Mouse (Mus musculus) hindbrain, embryonic 11.5 days (tissue): ENCODE measurements around the gene Stk32b. TPM values are rescaled to one million over a fixed set of nuclear protein-coding genes. Genes with fewer than 3 reads are reported as not detected.

Source experiments
- ATAC-seq: fragments of 200-750 bp; cut with Nextera tagmentation; 2 replicates; pipeline ENCODE4 v1.8.0; 2017; ENCODE audit warnings: mild to moderate bottlenecking, moderate TSS enrichment, moderate library complexity; ENCODE audit not compliant: low FRiP score
- DNase-seq: peaks from one replicate; pipeline ENCODE4 v3.0.0-alpha.2; 2015; ENCODE audit warnings: low spot score
- H3K27ac ChIP-seq: fragments of 300-500 bp; sonication (generic); 2 replicates; pipeline ENCODE4 v1.5.1; 2014; ENCODE audit warnings: mild to moderate bottlenecking, low read depth, low read length
- H3K27me3 ChIP-seq: fragments of 300-500 bp; sonication (generic); 2 replicates; pipeline ENCODE4 v1.6.1; 2014; ENCODE audit warnings: mild to moderate bottlenecking, low read length, moderate library complexity, mixed read lengths; ENCODE audit not compliant: control insufficient read depth, insufficient read depth
- H3K36me3 ChIP-seq: fragments of 300-500 bp; sonication (generic); 2 replicates; pipeline ENCODE4 v1.6.1; 2014; ENCODE audit warnings: mild to moderate bottlenecking, low read length, moderate library complexity, mixed read lengths; ENCODE audit not compliant: control insufficient read depth, insufficient read depth
- H3K4me1 ChIP-seq: fragments of 300-500 bp; sonication (generic); replicated peaks from 2 replicates; pipeline ENCODE4 v1.6.1; 2014; ENCODE audit warnings: low read length, mixed read lengths; ENCODE audit not compliant: control insufficient read depth, insufficient read depth
- H3K4me2 ChIP-seq: fragments of 300-500 bp; sonication (generic); replicated peaks from 2 replicates; pipeline ENCODE4 v1.6.1; 2014; ENCODE audit warnings: mild to moderate bottlenecking, low read depth, low read length
- H3K4me3 ChIP-seq: fragments of 300-500 bp; sonication (generic); 2 replicates; pipeline ENCODE4 v1.5.1; 2014; ENCODE audit warnings: low read depth, low read length
- H3K9ac ChIP-seq: fragments of 300-500 bp; sonication (generic); 2 replicates; pipeline ENCODE4 v1.6.1; 2014; ENCODE audit warnings: low read depth, low read length
- H3K9me3 ChIP-seq: fragments of 300-500 bp; sonication (generic); 2 replicates; pipeline ENCODE4 v1.6.1; 2016; ENCODE audit warnings: low read length; ENCODE audit not compliant: control insufficient read depth
- WGBS: fragments of 180-500 bp; shearing (Covaris S2); extraction: QIAGEN DNeasy Blood & Tissue Kit; methylation state at CpG from one replicate; pipeline ENCODE4 v1.1.7; 2014; 5-methylcytosine and 5-hydroxymethylcytosine counted together
- polyA plus RNA-seq: library from polyadenylated mRNA; unstranded; fragments of >200 nt; fragmentation: Nextera tagmentation; extraction: Ambion mirVana; gene quantifications from 2 replicates; pipeline ENCODE4 v1.2.1, GENCODE M21; 2014

Gene Stk32b
- polyA plus RNA-seq, 1 experiment from 2014 or later = 6.3 TPM

DNA sequence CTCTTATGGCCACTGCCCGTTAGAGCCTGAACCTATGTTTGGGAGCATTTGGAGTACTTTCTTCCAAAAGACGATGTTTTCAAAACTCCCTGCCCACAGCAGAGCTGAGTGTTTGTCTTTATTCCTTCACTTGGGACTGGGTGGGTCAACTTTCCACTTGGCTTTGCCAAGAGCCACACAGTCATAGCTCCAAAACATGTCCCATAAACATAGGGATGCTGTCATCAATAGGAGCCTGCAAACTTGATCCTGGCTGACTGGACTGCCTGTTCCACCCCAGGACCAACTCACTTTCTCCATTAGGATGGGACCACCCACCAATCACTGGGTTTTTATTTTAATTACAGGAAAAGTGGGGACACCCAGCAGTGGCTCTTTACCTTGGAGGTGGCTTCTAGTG lies 13.8 kb upstream of the Stk32b start:
- ATAC-seq (no peak), DNase-seq (no peak)
- Histone ChIP-seq H3K27me3 (no peaks in the 10 kb centered on the region), H3K9ac (no peak overlapping the region), H3K9me3 (no peaks in the 10 kb centered on the region), H3K4me1 (no peaks in the 10 kb centered on the region), H3K4me3 (no peak overlapping the region), H3K27ac (no peak overlapping the region), H3K36me3 (no peaks in the 10 kb centered on the region), H3K4me2 (no peak overlapping the region)
- WGBS = 89% methylated on average over 2 of the region's 2 CpGs

DNA sequence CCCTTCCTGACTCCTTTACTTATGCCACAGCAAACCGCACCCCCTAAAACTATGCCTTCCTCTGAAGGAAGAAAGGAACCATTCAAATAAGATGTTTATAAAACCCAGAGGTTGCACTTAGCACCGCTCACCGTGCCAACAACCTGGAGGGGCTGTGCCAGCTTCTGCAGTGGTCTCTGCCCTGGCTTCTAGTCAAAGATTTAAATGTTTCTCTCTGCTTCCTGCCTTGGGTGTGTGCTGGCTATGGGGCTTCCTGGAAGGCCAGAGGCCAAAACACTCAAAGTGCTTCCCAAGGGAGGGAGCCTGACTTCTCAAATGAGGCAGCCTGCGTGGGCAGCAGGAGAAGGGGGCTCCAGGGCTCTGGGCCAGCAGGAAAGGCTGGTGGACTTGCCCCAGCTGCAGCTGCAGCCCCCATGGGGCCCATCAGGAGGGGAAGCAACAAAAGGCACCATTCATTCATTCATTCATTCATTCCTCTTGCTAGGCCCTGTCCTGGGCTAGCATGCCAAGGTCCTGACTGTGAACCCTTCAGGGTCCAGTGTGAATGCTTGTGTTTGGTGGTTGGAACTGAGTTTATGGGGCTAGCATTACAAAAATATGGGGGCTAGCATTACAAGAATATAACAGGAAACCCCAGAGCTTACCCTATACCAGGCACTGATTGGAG lies 8.4 kb upstream of the Stk32b start:
- Histone ChIP-seq H3K27me3 (no peaks in the 10 kb centered on the region), H3K4me1 (no peaks in the 10 kb centered on the region), H3K9me3 (no peaks in the 10 kb centered on the region), H3K4me2 (no peak overlapping the region), H3K36me3 (no peaks in the 10 kb centered on the region), H3K9ac (no peak overlapping the region), H3K27ac (no peak overlapping the region), H3K4me3 (no peak overlapping the region)
- ATAC-seq = no peak
- 78% methylated on average over 4 of the region's 4 CpGs for WGBS
- no peak for DNase-seq

GRCm38 (mm10) chr5:37720670-37721069 lies 3.7 kb upstream of the Stk32b start:
- H3K4me1 ChIP-seq = no peaks in the 10 kb centered on the region
- H3K4me3 ChIP-seq = no peak overlapping the region
- H3K27me3 ChIP-seq = peaks cover 5% of the 10 kb centered on the region; the same call in 1 of the 2 replicates
- no peak overlapping the region for H3K4me2 ChIP-seq
- DNase-seq (no peak), ATAC-seq (no peak)
- no peak overlapping the region for H3K27ac ChIP-seq
- no peak overlapping the region for H3K9ac ChIP-seq
- WGBS = 27% methylated on average over 6 of the region's 6 CpGs
- H3K36me3 ChIP-seq = no peaks in the 10 kb centered on the region
- no peaks in the 10 kb centered on the region for H3K9me3 ChIP-seq

DNA sequence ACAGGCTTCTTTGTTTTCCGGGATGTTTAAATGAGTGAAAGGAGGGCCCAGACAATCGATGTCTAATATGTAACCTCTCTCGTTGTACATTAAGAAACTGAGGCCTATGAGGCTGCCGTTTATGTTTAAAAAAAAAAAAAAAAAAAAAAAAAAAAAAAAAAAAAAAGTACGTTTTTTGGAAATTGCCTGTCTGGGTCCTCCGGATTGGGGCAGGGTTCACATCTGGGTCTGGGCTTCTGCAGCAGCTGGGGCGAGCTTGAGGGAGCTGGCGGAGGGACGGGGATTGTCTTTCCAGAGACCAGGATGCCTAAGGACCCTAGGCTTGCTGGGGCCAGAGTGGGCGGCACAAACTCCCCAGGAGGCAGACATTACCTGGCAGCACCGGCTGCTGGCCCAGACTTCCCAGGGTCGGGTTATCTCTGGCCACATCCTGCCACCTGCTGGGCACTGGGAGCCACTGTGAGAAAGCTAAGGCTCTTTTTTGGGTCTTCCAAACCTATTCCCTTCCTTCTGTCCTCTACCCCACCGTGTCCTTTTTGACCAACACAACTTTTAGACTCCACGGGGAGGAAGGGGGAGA lies 503 bp upstream of the Stk32b start:
- under 1% methylated on average over 14 of the region's 14 CpGs for WGBS
- ATAC-seq (peak; percentile 66), DNase-seq (peak; percentile 76)
- H3K4me1 ChIP-seq = no peaks in the 10 kb centered on the region
- peak overlapping the region; percentile 89 for H3K4me2 ChIP-seq
- H3K9me3 ChIP-seq = no peaks in the 10 kb centered on the region
- peaks cover 5% of the 10 kb centered on the region; the same call in 1 of the 2 replicates for H3K27me3 ChIP-seq
- H3K9ac ChIP-seq = peak overlapping the region; percentile 69
- peak overlapping the region; percentile 46 for H3K4me3 ChIP-seq
- H3K36me3 ChIP-seq = no peaks in the 10 kb centered on the region
- H3K27ac ChIP-seq = no peak overlapping the region

DNA sequence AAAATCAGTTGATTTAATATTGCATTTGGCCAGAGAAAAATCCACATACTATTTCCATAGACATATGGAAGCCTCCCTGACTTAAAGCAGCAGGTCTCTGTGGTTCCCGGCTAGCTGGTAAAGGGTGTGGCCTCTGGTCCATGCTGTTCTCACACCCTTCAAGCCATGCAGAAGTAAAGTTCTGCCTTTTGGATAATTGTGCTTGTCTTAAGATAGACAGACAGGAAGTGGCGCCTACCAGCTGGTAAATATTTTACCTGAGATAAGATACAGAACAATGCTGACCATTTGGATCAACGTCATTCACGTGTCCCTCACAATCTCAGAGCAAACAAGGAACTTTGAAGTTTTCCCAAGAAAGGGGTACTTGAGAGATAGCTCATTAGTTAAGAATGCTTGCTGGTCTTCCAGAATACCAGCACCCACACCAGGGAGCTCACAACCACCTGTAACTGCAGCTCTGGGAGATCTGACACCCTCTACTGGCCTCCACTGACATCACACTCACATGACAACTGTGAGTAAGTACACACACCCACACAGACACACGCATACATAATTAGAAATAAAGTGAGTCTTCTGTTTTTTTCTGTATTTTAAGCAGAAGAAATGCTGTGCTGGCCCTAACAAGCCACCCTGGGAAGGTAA lies 7.6 kb downstream of the Stk32b start:
- no peaks in the 10 kb centered on the region for H3K9me3 ChIP-seq
- H3K4me2 ChIP-seq = no peak overlapping the region
- H3K36me3 ChIP-seq = no peaks in the 10 kb centered on the region
- no peaks in the 10 kb centered on the region for H3K4me1 ChIP-seq
- H3K27ac ChIP-seq = no peak overlapping the region
- no peak overlapping the region for H3K9ac ChIP-seq
- ATAC-seq (no peak), DNase-seq (no peak)
- WGBS = 88% methylated on average over 5 of the region's 5 CpGs
- H3K4me3 ChIP-seq = no peak overlapping the region
- no peaks in the 10 kb centered on the region for H3K27me3 ChIP-seq

DNA sequence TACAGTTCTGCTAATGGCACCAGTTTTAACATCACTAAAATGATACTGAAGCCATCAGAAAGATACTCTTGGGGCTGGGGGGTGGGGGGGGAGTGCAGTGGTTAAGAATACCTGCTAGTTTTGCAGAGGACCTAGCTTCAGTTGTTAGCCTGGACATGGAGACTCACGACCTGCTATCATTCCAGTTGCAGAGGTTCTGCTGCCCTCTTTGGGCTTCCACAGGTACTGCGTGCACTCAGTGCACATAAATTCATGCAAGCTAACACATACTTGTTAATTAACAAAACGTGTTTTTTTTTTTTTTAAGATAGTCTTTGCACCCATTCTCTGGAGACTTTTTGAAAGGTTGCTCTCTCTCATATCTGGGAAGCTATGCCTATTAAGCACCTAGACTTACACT lies 8.8 kb downstream of the Stk32b start:
- WGBS = 56% methylated on average over 3 of the region's 3 CpGs
- H3K9ac ChIP-seq = no peak overlapping the region
- H3K27ac ChIP-seq = no peak overlapping the region
- no peaks in the 10 kb centered on the region for H3K9me3 ChIP-seq
- DNase-seq = no peak
- no peak overlapping the region for H3K4me2 ChIP-seq
- ATAC-seq = no peak
- H3K27me3 ChIP-seq = no peaks in the 10 kb centered on the region
- no peaks in the 10 kb centered on the region for H3K4me1 ChIP-seq
- H3K4me3 ChIP-seq = no peak overlapping the region
- no peaks in the 10 kb centered on the region for H3K36me3 ChIP-seq

GRCm38 (mm10) chr5:37704962-37705361 lies 12.0 kb downstream of the Stk32b start:
- H3K4me1 ChIP-seq = no peaks in the 10 kb centered on the region
- H3K9ac ChIP-seq = no peak overlapping the region
- no peak overlapping the region for H3K27ac ChIP-seq
- 64% methylated on average over 2 of the region's 2 CpGs for WGBS
- no peaks in the 10 kb centered on the region for H3K27me3 ChIP-seq
- no peak overlapping the region for H3K4me2 ChIP-seq
- no peak overlapping the region for H3K4me3 ChIP-seq
- DNase-seq = no peak
- H3K9me3 ChIP-seq = no peaks in the 10 kb centered on the region
- ATAC-seq = no peak
- no peaks in the 10 kb centered on the region for H3K36me3 ChIP-seq

DNA sequence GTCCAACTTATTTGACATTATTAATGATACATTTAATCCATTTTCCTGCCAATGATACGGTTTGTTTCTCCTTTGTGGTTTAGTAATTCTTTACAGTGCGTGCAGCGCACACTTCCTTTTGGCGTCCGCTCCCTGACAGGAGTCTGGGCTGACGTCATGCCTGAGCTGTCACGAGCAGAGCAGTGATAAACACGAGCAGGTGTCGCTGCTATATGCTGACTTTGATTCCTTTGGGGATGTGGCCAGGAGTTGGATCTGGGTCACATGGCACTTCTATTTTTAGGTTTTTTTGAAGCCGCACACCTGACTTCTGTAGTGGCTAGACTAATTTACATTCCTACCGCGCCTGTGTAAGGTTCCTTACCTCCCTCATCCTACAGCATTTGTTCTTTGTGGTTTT lies 17.2 kb downstream of the Stk32b start:
- H3K9me3 ChIP-seq = no peaks in the 10 kb centered on the region
- H3K27ac ChIP-seq = no peak overlapping the region
- ATAC-seq (no peak), DNase-seq (no peak)
- no peaks in the 10 kb centered on the region for H3K4me1 ChIP-seq
- no peak overlapping the region for H3K4me2 ChIP-seq
- no peak overlapping the region for H3K9ac ChIP-seq
- no peaks in the 10 kb centered on the region for H3K36me3 ChIP-seq
- WGBS = 78% methylated on average over 12 of the region's 12 CpGs
- no peak overlapping the region for H3K4me3 ChIP-seq
- no peaks in the 10 kb centered on the region for H3K27me3 ChIP-seq

DNA sequence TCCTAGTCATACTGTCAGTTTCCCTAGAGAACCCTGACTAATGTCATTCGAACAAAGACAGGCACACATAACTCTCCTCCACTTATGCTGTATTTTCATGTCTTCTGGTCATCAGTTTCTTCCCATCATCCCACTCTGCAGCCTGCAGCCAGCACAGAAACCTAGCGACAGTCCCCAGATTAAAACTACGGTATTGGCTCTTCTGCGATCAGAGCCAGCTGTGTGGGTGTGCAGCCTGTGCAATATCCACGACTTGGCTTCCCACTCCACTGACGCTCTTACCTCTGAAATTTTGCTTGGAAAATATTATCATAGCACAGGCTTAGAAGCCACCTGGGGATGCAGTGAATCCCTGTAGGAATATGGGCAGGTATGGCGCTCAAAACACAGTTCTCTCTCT lies 19.7 kb downstream of the Stk32b start:
- WGBS = 90% methylated on average over 7 of the region's 7 CpGs
- DNase-seq = no peak

More for the DNA sequence above, 19.7 kb downstream of the Stk32b start:
- no peak for ATAC-seq
- Histone ChIP-seq H3K4me3 (no peak overlapping the region), H3K36me3 (no peaks in the 10 kb centered on the region), H3K27me3 (no peaks in the 10 kb centered on the region), H3K4me2 (no peak overlapping the region), H3K27ac (no peak overlapping the region), H3K9me3 (no peaks in the 10 kb centered on the region), H3K9ac (no peak overlapping the region), H3K4me1 (no peaks in the 10 kb centered on the region)
